Mouse (Mus musculus): ENCODE measurements around the gene F830045P16Rik.

Gene F830045P16Rik

DNA sequence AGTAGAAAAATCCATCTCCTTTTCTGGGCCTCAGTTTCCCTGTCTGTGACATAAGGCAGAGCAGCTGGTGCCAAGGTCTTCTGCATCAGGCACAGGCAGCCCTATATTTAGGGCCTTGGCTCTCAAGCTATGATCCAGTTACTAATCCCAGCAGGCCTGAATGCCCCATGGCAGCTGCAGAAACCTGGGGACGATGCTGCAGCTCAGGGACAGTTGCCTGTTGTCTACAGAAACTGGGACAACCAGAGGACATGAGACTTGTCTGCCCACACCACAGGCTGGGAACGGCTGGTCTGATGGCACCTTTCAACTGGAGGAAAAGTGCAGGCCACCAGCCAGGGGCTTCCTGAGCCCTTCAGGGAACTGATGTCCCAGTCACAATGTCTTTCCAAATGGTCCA lies at the start of gene F830045P16Rik:
Gene F830045P16Rik (minus strand): TSS at position 226 of the 400 bp plus-strand sequence.
- no peak for DNase-seq (ENCODE audit: low read depth)

DNA sequence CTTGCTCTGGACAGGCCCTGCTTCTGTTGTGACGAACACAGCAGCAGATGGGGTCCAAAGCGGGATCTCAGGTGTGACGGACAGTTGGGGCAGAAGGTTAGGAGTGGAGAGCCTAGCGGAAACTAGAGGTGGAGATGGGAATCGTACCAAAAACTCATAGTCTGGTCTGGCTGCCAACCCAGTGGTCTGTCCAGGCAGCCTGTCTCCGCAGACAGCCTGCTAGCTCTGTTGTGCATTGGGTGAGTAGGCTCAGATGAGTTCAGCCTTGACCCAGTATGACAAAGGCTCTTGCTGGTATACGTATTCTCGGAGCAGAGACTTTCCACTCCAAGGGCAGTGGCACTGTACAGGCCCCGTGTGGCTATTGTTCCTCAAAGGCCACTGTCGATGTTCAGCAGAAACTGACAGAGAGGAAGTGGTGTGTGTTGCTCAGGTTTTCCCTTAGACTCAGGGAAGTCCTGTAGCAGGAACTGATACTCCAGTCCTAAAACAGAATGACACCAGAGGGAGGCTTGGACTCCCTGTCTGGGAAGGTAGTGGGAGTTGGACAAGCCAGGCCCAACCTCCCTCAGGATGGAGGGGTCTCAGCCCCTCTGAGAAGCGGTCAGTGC lies 49.6 kb upstream of the F830045P16Rik start:
- no peak for DNase-seq (ENCODE audit: low read depth)

DNA sequence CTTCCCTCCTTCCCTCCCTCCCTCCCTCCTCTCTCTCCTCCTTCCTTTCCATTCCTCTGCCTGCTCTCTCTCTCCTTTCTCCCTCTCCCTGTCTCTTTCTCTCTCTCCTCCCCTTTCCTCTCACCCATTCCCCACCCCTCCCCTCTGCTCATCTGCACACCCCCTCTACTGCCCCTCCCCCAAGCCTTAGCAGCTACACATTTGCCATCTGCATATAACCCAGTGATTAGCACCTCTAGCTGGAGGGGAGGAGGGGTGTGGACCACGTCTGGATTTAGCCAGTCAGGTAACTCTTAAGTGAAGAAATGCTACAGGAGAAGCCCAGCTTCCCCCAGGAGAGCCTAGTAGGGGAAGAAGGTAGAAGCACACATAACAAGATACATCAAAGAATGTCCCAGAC lies 48.5 kb upstream of the F830045P16Rik start:
- DNase-seq (ENCODE audit: low read depth) = no peak

DNA sequence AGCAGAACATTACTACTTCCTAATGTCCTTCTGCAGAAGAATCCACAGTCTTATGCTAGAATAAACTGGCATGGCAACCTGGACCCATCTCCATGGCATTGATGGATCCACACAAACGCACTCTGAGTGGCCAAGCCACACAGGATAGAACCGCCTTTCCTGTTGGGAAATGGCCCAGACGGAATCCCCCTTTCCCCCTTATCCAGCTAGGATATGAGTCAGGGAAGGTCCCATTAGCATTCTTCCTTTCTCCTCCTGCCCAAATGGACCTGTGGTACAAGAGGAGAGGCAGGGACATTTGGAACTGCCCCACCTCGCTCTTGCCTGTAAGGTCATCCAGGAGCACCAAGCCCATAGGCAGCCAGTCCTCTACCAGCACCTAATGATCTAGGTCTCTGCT lies 45.9 kb upstream of the F830045P16Rik start:
- DNase-seq (ENCODE audit: low read depth) = no peak

DNA sequence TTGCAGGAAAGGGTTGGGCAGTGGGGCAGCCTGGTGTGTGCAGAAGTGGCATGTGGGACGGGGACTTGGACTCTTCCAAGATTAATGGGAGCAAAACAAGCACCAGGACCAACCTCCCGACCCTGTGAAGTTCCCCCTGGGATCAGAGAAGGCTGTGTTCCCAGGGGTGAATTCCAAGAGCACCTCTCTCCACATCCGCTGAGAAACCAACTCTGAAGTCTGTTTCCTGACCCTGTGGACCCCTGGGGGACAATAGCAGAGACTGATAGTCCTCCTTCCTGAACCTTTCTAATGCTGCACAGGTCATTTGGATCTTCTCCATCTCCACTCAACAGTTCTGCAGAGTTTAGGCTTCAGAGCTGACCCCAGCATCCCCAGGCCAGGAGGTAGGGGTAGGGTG lies 45.4 kb upstream of the F830045P16Rik start:
- no peak for DNase-seq (ENCODE audit: low read depth)

DNA sequence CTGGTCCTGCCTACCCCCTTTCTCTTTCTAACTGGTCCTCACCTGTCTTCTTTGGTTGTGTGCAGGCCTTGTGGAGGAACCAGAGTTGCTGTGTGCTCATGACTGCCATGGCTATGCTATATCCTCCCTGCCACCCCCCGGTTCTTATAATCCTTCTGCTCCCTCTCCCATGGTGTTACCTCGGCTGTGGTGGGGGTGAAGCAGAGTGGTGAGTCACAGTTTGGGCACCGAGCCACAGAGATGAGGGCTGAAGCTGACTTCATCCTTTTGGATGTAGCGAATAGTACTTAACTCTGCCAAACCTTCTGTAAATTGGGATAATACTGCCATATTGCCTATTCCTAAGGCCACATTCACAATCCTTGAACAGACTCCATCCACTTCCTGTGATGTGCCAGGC lies 44.3 kb upstream of the F830045P16Rik start:
- no peak for DNase-seq (ENCODE audit: low read depth)

- DNase-seq (ENCODE audit: low read depth) = no peak
These were observed 40.4 kb upstream of the F830045P16Rik start for GRCm38 (mm10) chr2:129576611-129577447.

DNA sequence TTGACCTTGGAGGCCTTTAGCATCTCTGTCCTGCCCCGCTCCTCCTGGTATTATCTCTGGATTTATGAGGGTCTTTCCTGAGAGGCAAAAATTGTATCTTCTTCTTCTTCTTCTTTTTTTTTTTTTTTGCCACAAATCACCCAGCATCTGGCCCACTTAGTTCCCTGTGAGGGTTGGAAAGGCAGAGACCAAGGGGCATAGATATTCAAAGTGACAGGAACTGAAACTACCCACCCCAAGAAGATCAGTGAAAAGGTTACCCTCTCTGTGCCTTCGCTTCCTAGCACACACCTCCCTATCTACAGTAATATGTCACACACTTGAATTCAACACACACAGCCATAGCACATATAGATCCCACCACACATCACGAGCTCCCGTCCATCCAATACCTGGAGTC lies 38.7 kb upstream of the F830045P16Rik start:
- DNase-seq (ENCODE audit: low read depth) = no peak

- DNase-seq (ENCODE audit: low read depth) = no peak
These were observed 38.1 kb upstream of the F830045P16Rik start for GRCm38 (mm10) chr2:129574395-129575046.

DNA sequence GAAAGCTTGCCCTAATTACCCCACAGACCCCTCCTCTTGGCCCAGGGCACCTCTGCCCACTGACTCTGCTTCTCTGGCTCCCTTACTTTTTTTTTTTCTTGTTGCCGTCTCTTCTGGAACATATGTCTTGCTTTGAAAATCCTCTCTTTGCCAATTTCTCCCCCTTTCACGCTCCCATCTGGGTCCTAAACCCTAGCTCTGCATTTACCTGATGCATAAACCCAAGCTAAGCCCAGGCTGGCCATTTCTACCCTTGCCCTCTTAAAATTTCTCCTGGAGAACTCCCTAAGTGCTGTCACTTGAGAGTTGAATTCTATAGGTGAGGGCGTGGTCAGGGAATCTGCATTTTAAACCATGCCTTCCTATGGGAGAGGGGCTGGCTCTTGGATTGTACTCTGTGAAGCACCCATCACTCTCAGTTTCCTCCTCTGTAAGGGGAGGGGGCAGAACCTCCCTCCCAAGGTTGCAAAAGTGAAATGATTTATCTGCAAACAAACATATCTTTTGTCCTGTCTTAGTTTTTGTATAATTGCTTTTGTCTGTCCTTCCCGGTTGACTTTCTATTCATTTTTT lies 37.4 kb upstream of the F830045P16Rik start:
- no peak for DNase-seq (ENCODE audit: low read depth)

- no peak for DNase-seq (ENCODE audit: low read depth)
These were observed 33.2 kb upstream of the F830045P16Rik start for GRCm38 (mm10) chr2:129569556-129569955.

- no peak for DNase-seq (ENCODE audit: low read depth)
These were observed 32.7 kb upstream of the F830045P16Rik start for GRCm38 (mm10) chr2:129569120-129569519.

- DNase-seq (ENCODE audit: low read depth) = no peak
These were observed 27.7 kb upstream of the F830045P16Rik start for GRCm38 (mm10) chr2:129563944-129564709.

- no peak for DNase-seq (ENCODE audit: low read depth)
These were observed 25.4 kb upstream of the F830045P16Rik start for GRCm38 (mm10) chr2:129561796-129562195.

GRCm38 (mm10) chr2:129558875-129559219 lies 22.4 kb upstream of the F830045P16Rik start:
- DNase-seq (ENCODE audit: low read depth) = no peak

DNA sequence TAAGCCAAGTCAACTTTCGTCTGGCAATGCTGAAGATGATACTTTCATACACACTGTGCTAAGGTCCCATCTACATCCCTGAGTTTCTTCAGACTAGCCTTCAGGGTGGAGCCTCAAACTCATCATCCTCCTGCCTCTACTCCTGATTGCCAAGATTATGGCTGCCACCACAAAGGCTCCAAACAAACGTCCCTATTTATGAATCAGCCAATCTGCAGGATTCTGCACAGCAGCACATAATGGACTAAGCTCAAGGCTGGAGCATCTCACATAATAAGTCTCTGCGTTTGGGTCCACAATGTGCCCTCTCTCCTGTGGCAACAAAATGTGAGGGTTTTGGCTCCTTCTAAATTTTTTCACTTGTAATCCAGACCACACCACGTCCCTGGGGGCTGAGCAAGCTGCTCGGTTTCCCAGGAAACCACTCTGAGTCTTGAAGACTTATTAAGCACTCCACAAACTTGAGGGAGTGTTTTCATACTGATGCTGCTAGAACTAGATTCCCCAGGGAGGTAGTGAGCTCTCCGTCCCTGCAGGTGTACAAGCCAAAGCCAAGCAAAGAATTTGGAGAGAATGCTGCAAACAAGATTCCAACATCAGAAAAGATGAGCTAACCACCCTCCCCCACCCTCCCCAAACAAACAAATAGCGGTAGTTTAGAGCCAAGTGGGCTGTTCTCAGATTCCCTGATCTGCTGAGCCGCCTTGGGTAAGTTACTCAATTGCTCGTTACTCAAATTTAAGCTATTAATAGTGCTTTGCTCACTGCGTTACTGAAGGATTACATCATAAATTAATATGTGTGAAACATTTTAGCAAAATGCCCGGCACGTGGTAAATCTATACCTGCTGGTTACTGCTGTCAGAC lies 21.8 kb upstream of the F830045P16Rik start:
- no peak for DNase-seq (ENCODE audit: low read depth)

DNA sequence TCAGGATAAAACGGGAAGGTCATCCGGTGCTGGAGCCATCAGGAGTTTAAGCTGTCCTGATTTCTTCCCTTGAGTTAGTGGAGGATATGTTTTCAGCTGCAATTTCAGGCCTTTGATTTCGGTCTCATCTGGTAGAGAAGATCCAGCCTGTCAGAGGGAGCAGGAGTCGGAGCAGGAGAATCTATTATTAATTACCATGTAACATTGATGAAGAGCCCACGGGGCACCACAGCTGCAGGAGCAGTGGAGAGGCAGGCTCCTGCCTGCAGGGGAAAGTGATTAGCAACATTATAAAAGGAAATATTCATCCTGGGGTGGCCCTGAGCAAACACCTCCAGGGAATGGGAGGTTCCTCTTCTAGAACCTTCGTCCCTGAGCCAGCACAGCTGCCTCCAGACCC lies 19.7 kb upstream of the F830045P16Rik start:
- DNase-seq (ENCODE audit: low read depth) = no peak

GRCm38 (mm10) chr2:129550781-129551180 lies 14.4 kb upstream of the F830045P16Rik start:
- DNase-seq (ENCODE audit: low read depth) = no peak

DNA sequence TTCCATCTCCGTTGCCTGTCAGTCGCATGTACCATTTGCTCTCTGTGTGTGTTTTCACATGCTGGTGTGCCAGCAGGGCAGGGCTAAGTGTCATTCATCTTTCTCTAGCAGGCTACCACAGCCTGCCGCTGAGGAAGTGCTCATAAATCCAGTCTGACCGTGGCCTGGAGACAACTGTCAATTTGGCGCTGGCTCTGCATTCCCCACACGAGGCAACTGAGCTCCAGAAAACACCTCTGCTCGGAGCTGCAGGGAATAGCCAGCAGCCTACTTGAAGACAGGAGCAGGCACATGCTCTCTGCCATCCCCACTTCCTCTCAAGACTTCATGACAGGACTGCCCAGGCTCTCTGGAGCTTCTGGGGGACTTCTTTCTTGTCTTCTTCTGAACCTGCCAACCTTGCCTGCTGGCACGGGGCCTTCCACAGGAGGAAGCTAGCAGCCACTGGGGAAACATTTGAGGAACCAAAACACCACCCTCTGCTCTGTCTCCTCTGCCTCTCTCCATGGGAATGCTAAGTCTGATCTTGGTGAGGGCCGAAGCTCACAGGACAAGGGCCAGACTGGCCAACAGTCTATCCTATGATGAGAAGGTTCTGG lies 13.2 kb upstream of the F830045P16Rik start:
- DNase-seq (ENCODE audit: low read depth) = no peak

- no peak for DNase-seq (ENCODE audit: low read depth)
These were observed 10.4 kb upstream of the F830045P16Rik start for GRCm38 (mm10) chr2:129546772-129547171.

GRCm38 (mm10) chr2:129545596-129545995 lies 9.2 kb upstream of the F830045P16Rik start:
- DNase-seq (ENCODE audit: low read depth) = no peak

Measured in induced T-regulatory cell, adult 2 months (primary cell).